19 mouse cellular contexts compared by ENCODE assay signal in genomic region chr10:80950314-80950713, GRCm38 (mm10). TPM values are rescaled to one million over a fixed set of nuclear protein-coding genes. Genes with fewer than 3 reads are reported as not detected.
DNase-seq lines count a peak whose midpoint lies in the region; ATAC-seq and TF ChIP-seq lines count a peak whose summit lies in the region.
"Had no signal": no experiment of that assay in that cellular context is flagged by ENCODE, and none has a peak within 500 bp of the region (broad histone marks: within the 10 kb centered on the region; RNA-seq: fewer than 3 reads in every experiment).

No protein-coding gene starts in this region.

- H3K4me1 ChIP-seq in liver, embryonic 11.5 days (replicated peaks; ENCODE audit: control insufficient read depth, insufficient read depth, low read length): peaks cover 9% of the 10 kb centered on the region; the same call in 1 of the 2 replicates
- H3K4me1 ChIP-seq in liver, postnatal 0 days (ENCODE audit: insufficient read depth): peaks cover 4% of the 10 kb centered on the region; the same call in 1 of the 2 replicates
- H3K4me1 ChIP-seq in E14TG2a.4 (replicated peaks; ENCODE audit: low read depth, low read length) (peaks cover 97% of the 10 kb centered on the region), ES-E14 (ENCODE audit: control insufficient read depth in 2 of 2, insufficient read depth in 2 of 2, low read length in 2 of 2, poor library complexity in 1 of 2) (peaks cover 8 to 62% of the 10 kb centered on the region in 2 experiments)
- H3K4me1 ChIP-seq in limb, embryonic 10.5 days: peaks cover 12% of the 10 kb centered on the region
- H3K4me1 ChIP-seq in intestine, embryonic 15.5 days (replicated peaks): peaks cover 36% of the 10 kb centered on the region

- TF ChIP-seq CTCF in liver, postnatal 0 days (IDR thresholded peaks at IDR 0.05; ENCODE audit: low read depth): no peak
- TF ChIP-seq CTCF in E14TG2a.4 (conservative IDR thresholded peaks at IDR 0.05; ENCODE audit: low read length): no peak

- H3K36me3 ChIP-seq in liver, embryonic 11.5 days (ENCODE audit: control insufficient read depth, insufficient read depth, low read length): no peaks in the 10 kb centered on the region
- H3K36me3 ChIP-seq in liver, postnatal 0 days (replicated peaks; ENCODE audit: insufficient read depth, low read length): no peaks in the 10 kb centered on the region
- no peaks in the 10 kb centered on the region for H3K36me3 ChIP-seq in E14TG2a.4 (ENCODE audit: insufficient read depth, low read length)
- H3K36me3 ChIP-seq in ES-E14 (ENCODE audit: control insufficient read depth, insufficient read depth, low read length, poor library complexity, severe bottlenecking): no peaks in the 10 kb centered on the region
- no peaks in the 10 kb centered on the region for H3K36me3 ChIP-seq in limb, embryonic 10.5 days
- no peaks in the 10 kb centered on the region for H3K36me3 ChIP-seq in intestine, embryonic 15.5 days
- H3K36me3 ChIP-seq: embryonic facial prominence, embryonic 12.5 days; forebrain, embryonic 15.5 days; heart, embryonic 12.5 days; hindbrain, embryonic 10.5 days had no signal

- H3K4me2 ChIP-seq in liver, embryonic 11.5 days: no peak overlapping the region
- H3K4me2 ChIP-seq in liver, postnatal 0 days (ENCODE audit: low read depth, low read length): no peak overlapping the region
- no peak overlapping the region for H3K4me2 ChIP-seq in intestine, embryonic 15.5 days (replicated peaks)
- H3K4me2 ChIP-seq: embryonic facial prominence, embryonic 12.5 days; forebrain, embryonic 15.5 days; heart, embryonic 12.5 days; hindbrain, embryonic 14.5 days had no signal

- H3K27ac ChIP-seq in liver, embryonic 11.5 days (ENCODE audit: low read depth, low read length): no peak overlapping the region
- H3K27ac ChIP-seq in liver, postnatal 0 days (ENCODE audit: low read depth): no peak overlapping the region
- H3K27ac ChIP-seq in ES-E14 (ENCODE audit: insufficient read depth, low read depth, low read length, poor library complexity, severe bottlenecking): peak overlapping the region; percentile 46; the same call in 1 of the 2 replicates
- peak overlapping the region; percentile 19; the same call in 1 of the 2 replicates for H3K27ac ChIP-seq in limb, embryonic 10.5 days
- H3K27ac ChIP-seq in intestine, embryonic 15.5 days: no peak overlapping the region
- H3K27ac ChIP-seq: embryonic facial prominence, embryonic 12.5 days; forebrain, embryonic 15.5 days; heart, adult 2 months; hindbrain, embryonic 10.5 days; hindbrain, embryonic 14.5 days had no signal

- no peaks in the 10 kb centered on the region for H3K27me3 ChIP-seq in liver, embryonic 11.5 days (replicated peaks; ENCODE audit: control insufficient read depth, insufficient read depth, low read length)
- no peaks in the 10 kb centered on the region for H3K27me3 ChIP-seq in liver, postnatal 0 days (ENCODE audit: insufficient read depth, low read length)
- no peaks in the 10 kb centered on the region for H3K27me3 ChIP-seq in E14TG2a.4 (ENCODE audit: insufficient read depth, low read length)
- H3K27me3 ChIP-seq in limb, embryonic 10.5 days (ENCODE audit: low read depth, poor library complexity, severe bottlenecking): peaks cover 21% of the 10 kb centered on the region; the same call in 1 of the 2 replicates
- no peaks in the 10 kb centered on the region for H3K27me3 ChIP-seq in intestine, embryonic 15.5 days (replicated peaks)
- H3K27me3 ChIP-seq: embryonic facial prominence, embryonic 12.5 days; forebrain, embryonic 15.5 days; Patski had no signal

- no peak for DNase-seq in liver, embryonic 11.5 days (ENCODE audit: low spot score)
- no peak for DNase-seq in liver, postnatal 0 days
- peak; percentile 60 for DNase-seq in ES-E14 (ENCODE audit: low read depth, low spot score)
- DNase-seq in limb, embryonic 10.5 days (ENCODE audit: low spot score): no peak
- no peak for DNase-seq in left cerebral cortex, adult 9 months (ENCODE audit: low spot score in 2 of 2)
- DNase-seq: adrenal gland, postnatal 10 days; cerebellum, adult 11 months; cerebellum, adult 9-10 months; cerebellum, postnatal 25 days; gastrocnemius, postnatal 10 days; heart, adult 2 months had no signal

- no peak for TF ChIP-seq EP300 in liver, postnatal 0 days (IDR thresholded peaks at IDR 0.05; ENCODE audit: low read depth)

- WGBS in liver, embryonic 11.5 days: 25% methylated on average over 5 of the region's 5 CpGs
- WGBS in liver, postnatal 0 days (ENCODE audit: insufficient replicate concordance): 32% methylated on average over 5 of the region's 5 CpGs
- WGBS in limb, embryonic 10.5 days: 22% methylated on average over 5 of the region's 5 CpGs
- 29% methylated on average over 5 of the region's 5 CpGs for WGBS in intestine, embryonic 15.5 days

- H3K9me3 ChIP-seq in liver, embryonic 11.5 days (ENCODE audit: control insufficient read depth, low read length): no peaks in the 10 kb centered on the region
- H3K9me3 ChIP-seq in liver, postnatal 0 days (ENCODE audit: low read length): no peaks in the 10 kb centered on the region
- H3K9me3 ChIP-seq in E14TG2a.4 (ENCODE audit: low read length) (no peaks in the 10 kb centered on the region), ES-E14 (ENCODE audit: control insufficient read depth, insufficient read depth, low read depth, low read length) (no peaks in the 10 kb centered on the region)
- no peaks in the 10 kb centered on the region for H3K9me3 ChIP-seq in limb, embryonic 10.5 days (replicated peaks)
- H3K9me3 ChIP-seq in intestine, embryonic 15.5 days: no peaks in the 10 kb centered on the region
- H3K9me3 ChIP-seq: embryonic facial prominence, embryonic 12.5 days; forebrain, embryonic 15.5 days; heart, embryonic 12.5 days; hindbrain, embryonic 10.5 days had no signal

- no peak overlapping the region for H3K9ac ChIP-seq in liver, embryonic 11.5 days (ENCODE audit: low read depth, low read length)
- H3K9ac ChIP-seq in liver, postnatal 0 days (replicated peaks): no peak overlapping the region
- 0 out of 2 replicates have a peak overlapping the region, but pooled peaks have one; percentile 26 for H3K9ac ChIP-seq in ES-E14 (ENCODE audit: insufficient read depth, low read depth, low read length, poor library complexity, severe bottlenecking)
- H3K9ac ChIP-seq in intestine, embryonic 15.5 days: no peak overlapping the region
- H3K9ac ChIP-seq: embryonic facial prominence, embryonic 12.5 days; forebrain, embryonic 15.5 days; heart, embryonic 12.5 days; hindbrain, embryonic 14.5 days had no signal

- in situ Hi-C loops in ES-E14 (cut with MboI; ENCODE audit: low sequenced_read_pairs in 2 of 2, unreplicated experiment in 2 of 2): no loop called here

- H3K4me3 ChIP-seq in liver, embryonic 11.5 days (ENCODE audit: low read depth, low read length): no peak overlapping the region
- H3K4me3 ChIP-seq in liver, postnatal 0 days (ENCODE audit: low read depth, low read length): no peak overlapping the region
- H3K4me3 ChIP-seq in E14TG2a.4 (replicated peaks; ENCODE audit: low read length): peak overlapping the region; percentile 71
- H3K4me3 ChIP-seq in ES-E14 (ENCODE audit: insufficient read depth in 1 of 2, low read depth in 1 of 2, low read length in 2 of 2, poor library complexity in 1 of 2, severe bottlenecking in 1 of 2): peak overlapping the region in 1 of 2 experiments; percentile 12; a peak in 3 of 4 replicates
- no peak overlapping the region for H3K4me3 ChIP-seq in limb, embryonic 10.5 days
- no peak overlapping the region for H3K4me3 ChIP-seq in intestine, embryonic 15.5 days (replicated peaks)
- H3K4me3 ChIP-seq: embryonic facial prominence, embryonic 12.5 days; forebrain, embryonic 15.5 days; heart, adult 2 months; heart, embryonic 12.5 days; hindbrain, embryonic 10.5 days had no signal

- peak; percentile 17 for ATAC-seq in liver, embryonic 11.5 days (replicated peaks; ENCODE audit: low FRiP score)
- ATAC-seq in liver, postnatal 0 days: no peak
- no peak for ATAC-seq in intestine, embryonic 15.5 days
- ATAC-seq: forebrain, embryonic 15.5 days; Patski had no signal

TF ChIP-seq in ES-E14, 5 proteins besides CTCF, POLR2A, EP300 and RAD21:
- TF ChIP-seq ZC3H11A (IDR thresholded peaks at IDR 0.05; ENCODE audit: borderline replicate concordance, low read depth, low read length) (no peak), CHD2 (IDR thresholded peaks at IDR 0.05; ENCODE audit: low read depth, low read length) (no peak), MAFK (IDR thresholded peaks at IDR 0.05; ENCODE audit: insufficient read depth, low read depth, low read length) (no peak), HCFC1 (IDR thresholded peaks at IDR 0.05; ENCODE audit: borderline replicate concordance, insufficient read depth, low read length) (no peak), ZNF384 (IDR thresholded peaks at IDR 0.05; ENCODE audit: low read depth, low read length) (no peak)

RNA-seq across cellular contexts. Expression of gene Gadd45b, which starts 20.4 kb away (rescaled TPM):
- polyA plus RNA-seq in liver, embryonic 11.5 days (2014; fragmentation: Nextera tagmentation; extraction: Ambion mirVana): 4.0 and 5.0 TPM in 2 replicates
- polyA plus RNA-seq in liver, postnatal 0 days (2015; fragmentation: Nextera tagmentation; extraction: Ambion mirVana): 17.3 and 18.7 TPM in 2 replicates
- total RNA-seq in ES-E14 (2012; rRNA removed): 26.4 and 36.0 TPM in 2 replicates
- polyA plus RNA-seq in limb, embryonic 10.5 days (2016; fragmentation: Nextera tagmentation; extraction: Ambion mirVana): 4.5 and 9.8 TPM in 2 replicates
- polyA plus RNA-seq in intestine, embryonic 15.5 days (2015; fragmentation: Nextera tagmentation; extraction: Ambion mirVana): 26.6 and 29.9 TPM in 2 replicates

RNA-seq across cellular contexts. Expression of gene Lmnb2, which starts 32.3 kb away (rescaled TPM):
- 16.2 and 18.2 TPM in 2 replicates for polyA plus RNA-seq in liver, embryonic 11.5 days (2014; fragmentation: Nextera tagmentation; extraction: Ambion mirVana)
- 5.4 and 6.5 TPM in 2 replicates for polyA plus RNA-seq in liver, postnatal 0 days (2015; fragmentation: Nextera tagmentation; extraction: Ambion mirVana)
- 66.5 and 88.2 TPM in 2 replicates for total RNA-seq in ES-E14 (2012; rRNA removed)
- polyA plus RNA-seq in limb, embryonic 10.5 days (2016; fragmentation: Nextera tagmentation; extraction: Ambion mirVana): 85.0 and 85.4 TPM in 2 replicates
- polyA plus RNA-seq in intestine, embryonic 15.5 days (2015; fragmentation: Nextera tagmentation; extraction: Ambion mirVana): 41.0 and 42.6 TPM in 2 replicates

RNA-seq across cellular contexts. Expression of gene Timm13, which starts 49.5 kb away (rescaled TPM):
- 396 and 445 TPM in 2 replicates for polyA plus RNA-seq in liver, embryonic 11.5 days (2014; fragmentation: Nextera tagmentation; extraction: Ambion mirVana)
- 242 and 244 TPM in 2 replicates for polyA plus RNA-seq in liver, postnatal 0 days (2015; fragmentation: Nextera tagmentation; extraction: Ambion mirVana)
- total RNA-seq in ES-E14 (2012; rRNA removed): 219 and 244 TPM in 2 replicates
- 342 and 401 TPM in 2 replicates for polyA plus RNA-seq in limb, embryonic 10.5 days (2016; fragmentation: Nextera tagmentation; extraction: Ambion mirVana)
- polyA plus RNA-seq in intestine, embryonic 15.5 days (2015; fragmentation: Nextera tagmentation; extraction: Ambion mirVana): 363 and 364 TPM in 2 replicates

Comparison
In these comparisons a context has a peak if more than half of its experiments do, and no peak if none do; other contexts are left out.
1. H3K27ac ChIP-seq: peak in ES-E14 (single experiment) and limb, embryonic 10.5 days (single experiment); none in liver, embryonic 11.5 days (single experiment), liver, postnatal 0 days (single experiment) and intestine, embryonic 15.5 days (single experiment).